Mouse (Mus musculus) limb, embryonic 12.5 days (tissue): ENCODE measurements around the gene Man2b2. TPM values are rescaled to one million over a fixed set of nuclear protein-coding genes. Genes with fewer than 3 reads are reported as not detected.

Source experiments
- ATAC-seq: fragments of 200-750 bp; cut with Nextera tagmentation; 2 replicates; pipeline ENCODE4 v1.8.0; 2017; ENCODE audit warnings: low read depth, moderate TSS enrichment; ENCODE audit not compliant: insufficient number of reproducible peaks, insufficient read depth, low FRiP score, low TSS enrichment
- H3K27ac ChIP-seq: fragments of 300-500 bp; sonication (generic); 2 replicates; pipeline ENCODE4 v1.5.1; 2016; ENCODE audit warnings: mild to moderate bottlenecking, moderate library complexity
- H3K27me3 ChIP-seq: fragments of 300-500 bp; sonication (generic); 2 replicates; pipeline ENCODE4 v1.6.1; 2016; ENCODE audit warnings: mild to moderate bottlenecking, moderate library complexity
- H3K36me3 ChIP-seq: fragments of 300-500 bp; sonication (generic); 2 replicates; pipeline ENCODE4 v1.6.1; 2016; ENCODE audit warnings: mild to moderate bottlenecking, moderate library complexity
- H3K4me1 ChIP-seq: fragments of 300-500 bp; sonication (generic); replicated peaks from 2 replicates; pipeline ENCODE4 v1.6.1; 2016
- H3K4me2 ChIP-seq: fragments of 300-500 bp; sonication (generic); 2 replicates; pipeline ENCODE4 v1.6.1; 2016; ENCODE audit warnings: mild to moderate bottlenecking, moderate library complexity
- H3K4me3 ChIP-seq: fragments of 300-500 bp; sonication (generic); replicated peaks from 2 replicates; pipeline ENCODE4 v1.5.1; 2016; ENCODE audit warnings: mild to moderate bottlenecking
- H3K9ac ChIP-seq: fragments of 300-500 bp; sonication (generic); replicated peaks from 2 replicates; pipeline ENCODE4 v1.6.1; 2016; ENCODE audit warnings: mild to moderate bottlenecking, moderate library complexity
- H3K9me3 ChIP-seq: fragments of 300-500 bp; sonication (generic); 2 replicates; pipeline ENCODE4 v1.6.1; 2016; ENCODE audit warnings: mild to moderate bottlenecking, moderate library complexity
- WGBS: fragments of 180-500 bp; shearing (Covaris S2); methylation state at CpG from one replicate; pipeline ENCODE4 v1.1.7; 2016; 5-methylcytosine and 5-hydroxymethylcytosine counted together
- polyA plus RNA-seq: library from polyadenylated mRNA; unstranded; fragments of >200 nt; fragmentation: Nextera tagmentation; extraction: Ambion mirVana; gene quantifications from 2 replicates; pipeline ENCODE4 v1.2.1, GENCODE M21; 2016

Man2b2 gene
- polyA plus RNA-seq, 1 experiment from 2014 or later = 6.9 TPM

DNA sequence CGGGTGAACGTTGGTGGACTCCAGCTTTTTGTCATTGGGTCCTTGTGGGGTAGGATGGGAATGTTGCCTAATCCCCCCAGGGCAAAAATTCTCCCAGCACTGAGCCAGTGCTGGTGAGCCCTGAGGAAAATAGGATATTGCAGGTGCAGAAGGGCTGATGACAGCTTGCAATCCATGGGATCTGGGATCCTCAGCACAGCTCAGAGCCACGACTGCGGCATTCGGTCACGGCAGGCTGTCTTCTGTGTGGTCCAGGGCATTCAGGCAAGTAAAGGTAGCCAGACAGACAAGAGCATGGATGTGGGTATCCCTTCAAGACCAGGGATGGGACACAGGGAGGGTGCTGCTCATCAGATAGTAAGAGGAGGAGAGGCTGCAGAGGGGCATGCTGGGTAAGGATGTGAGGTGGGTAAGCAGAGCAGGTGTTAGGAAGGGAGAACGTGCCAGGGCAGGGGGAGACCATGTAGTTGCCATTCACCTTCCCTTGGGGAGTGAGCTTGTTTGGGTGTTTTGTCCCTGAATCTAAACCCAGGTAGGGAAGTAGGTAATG is 36.3 kb upstream of the Man2b2 start:
- Histone ChIP-seq H3K4me3 (no peak overlapping the region), H3K27me3 (peaks cover 98% of the 10 kb centered on the region), H3K27ac (no peak overlapping the region), H3K9ac (no peak overlapping the region), H3K36me3 (no peaks in the 10 kb centered on the region), H3K4me1 (peaks cover 21% of the 10 kb centered on the region), H3K4me2 (no peak overlapping the region), H3K9me3 (0 out of 2 replicates have a peak, but pooled peaks cover 5% of the 10 kb centered on the region)
- no peak for ATAC-seq
- 68% methylated on average over 7 of the region's 7 CpGs for WGBS

DNA sequence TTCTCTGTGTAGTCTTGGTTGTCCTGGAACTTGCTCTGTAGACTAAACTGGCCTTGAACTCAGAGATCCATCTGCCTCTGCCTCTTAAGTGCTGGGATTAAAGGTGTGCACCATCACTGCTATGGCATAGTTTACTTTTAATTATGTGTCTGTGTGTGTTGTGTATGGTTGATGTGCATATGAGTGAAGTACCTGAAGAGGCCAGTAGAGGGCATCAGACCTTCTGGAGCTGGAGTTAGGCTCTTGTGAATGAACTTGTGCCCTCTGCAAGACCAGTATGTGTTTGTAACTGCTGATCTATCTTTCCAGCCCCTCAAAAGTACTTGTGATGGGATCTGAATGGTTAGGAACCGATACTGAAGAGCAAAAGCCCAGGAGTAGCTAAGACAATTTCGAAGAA is 30.6 kb upstream of the Man2b2 start:
- H3K4me2 ChIP-seq = no peak overlapping the region
- peaks cover 53% of the 10 kb centered on the region for H3K27me3 ChIP-seq
- H3K9me3 ChIP-seq = 0 out of 2 replicates have a peak, but pooled peaks cover 3% of the 10 kb centered on the region
- H3K4me3 ChIP-seq = no peak overlapping the region
- no peak for ATAC-seq
- no peak overlapping the region for H3K9ac ChIP-seq
- H3K4me1 ChIP-seq = no peaks in the 10 kb centered on the region
- H3K27ac ChIP-seq = no peak overlapping the region
- H3K36me3 ChIP-seq = no peaks in the 10 kb centered on the region
- WGBS = 90% methylated on average over 2 of the region's 2 CpGs

GRCm38 (mm10) chr5:36857546-36857945 is 27.1 kb upstream of the Man2b2 start:
- no peaks in the 10 kb centered on the region for H3K4me1 ChIP-seq
- no peak overlapping the region for H3K4me3 ChIP-seq
- H3K9ac ChIP-seq = no peak overlapping the region
- no peak for ATAC-seq
- H3K27ac ChIP-seq = no peak overlapping the region
- no peak overlapping the region for H3K4me2 ChIP-seq
- H3K27me3 ChIP-seq = peaks cover 23% of the 10 kb centered on the region
- WGBS = 71% methylated on average over 5 of the region's 5 CpGs
- no peaks in the 10 kb centered on the region for H3K36me3 ChIP-seq
- 0 out of 2 replicates have a peak, but pooled peaks cover 3% of the 10 kb centered on the region for H3K9me3 ChIP-seq

GRCm38 (mm10) chr5:36856529-36856928 is 26.1 kb upstream of the Man2b2 start:
- WGBS = 88% methylated on average over 7 of the region's 7 CpGs
- Histone ChIP-seq H3K36me3 (no peaks in the 10 kb centered on the region), H3K9ac (no peak overlapping the region), H3K4me3 (no peak overlapping the region), H3K4me2 (no peak overlapping the region), H3K9me3 (0 out of 2 replicates have a peak, but pooled peaks cover 3% of the 10 kb centered on the region), H3K27me3 (peaks cover 21% of the 10 kb centered on the region), H3K27ac (no peak overlapping the region), H3K4me1 (0 out of 2 replicates have a peak, but pooled peaks cover 3% of the 10 kb centered on the region)
- no peak for ATAC-seq

DNA sequence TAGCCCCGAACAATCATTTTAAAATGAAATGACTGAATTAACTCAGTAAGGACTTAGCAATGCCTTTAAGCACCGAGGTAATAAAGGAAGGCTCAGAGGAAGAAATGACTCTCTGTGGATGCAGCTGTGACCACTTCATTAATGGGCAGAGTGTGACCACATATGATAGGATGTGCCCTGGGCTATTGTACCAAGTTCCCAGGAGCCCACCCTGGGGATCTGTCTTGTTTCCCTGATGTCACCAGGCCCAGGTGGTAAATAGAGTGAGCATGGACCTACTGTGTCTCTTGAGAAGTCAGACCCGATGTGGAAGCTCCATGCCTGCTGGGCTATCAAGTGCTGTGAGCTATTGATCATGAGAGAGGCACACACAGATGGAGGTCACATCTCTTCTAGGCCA is 24.7 kb upstream of the Man2b2 start:
- Histone ChIP-seq H3K36me3 (no peaks in the 10 kb centered on the region), H3K27ac (no peak overlapping the region), H3K4me3 (no peak overlapping the region), H3K4me2 (no peak overlapping the region), H3K9me3 (no peaks in the 10 kb centered on the region), H3K27me3 (peaks cover 20% of the 10 kb centered on the region), H3K4me1 (0 out of 2 replicates have a peak, but pooled peaks cover 5% of the 10 kb centered on the region), H3K9ac (no peak overlapping the region)
- ATAC-seq = no peak
- 80% methylated on average over 3 of the region's 3 CpGs for WGBS

GRCm38 (mm10) chr5:36851572-36851971 is 21.1 kb upstream of the Man2b2 start:
- Histone ChIP-seq H3K9me3 (no peaks in the 10 kb centered on the region), H3K9ac (no peak overlapping the region), H3K36me3 (no peaks in the 10 kb centered on the region), H3K4me1 (0 out of 2 replicates have a peak, but pooled peaks cover 5% of the 10 kb centered on the region), H3K4me3 (no peak overlapping the region), H3K27ac (no peak overlapping the region), H3K4me2 (no peak overlapping the region), H3K27me3 (peaks cover 15% of the 10 kb centered on the region)
- no peak for ATAC-seq
- 58% methylated on average over 4 of the region's 4 CpGs for WGBS

DNA sequence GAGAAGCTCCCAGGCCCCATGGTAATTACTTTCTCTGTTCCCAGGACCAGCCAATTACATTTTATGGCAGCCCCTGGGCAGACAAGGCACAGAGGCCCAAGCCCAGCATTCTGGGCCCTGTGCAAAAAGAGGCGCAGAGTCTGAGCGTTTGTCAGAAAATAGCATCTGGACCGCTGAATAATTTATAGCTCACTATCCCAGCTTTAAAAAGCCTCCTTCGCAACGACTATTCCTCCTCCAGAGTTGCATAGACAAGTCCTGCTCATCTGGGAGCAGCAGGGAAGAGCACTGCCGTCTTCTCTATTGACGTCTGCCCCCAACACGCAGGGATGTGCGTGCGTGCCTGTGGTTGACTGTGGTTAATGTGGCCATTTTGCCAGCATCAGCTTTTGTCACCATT is 14.0 kb upstream of the Man2b2 start:
- H3K36me3 ChIP-seq = no peaks in the 10 kb centered on the region
- no peak overlapping the region for H3K9ac ChIP-seq
- WGBS = 49% methylated on average over 10 of the region's 10 CpGs
- H3K27ac ChIP-seq = no peak overlapping the region
- ATAC-seq = no peak
- H3K27me3 ChIP-seq = peaks cover 3% of the 10 kb centered on the region; the same call in 1 of the 2 replicates
- H3K4me3 ChIP-seq = no peak overlapping the region
- no peaks in the 10 kb centered on the region for H3K9me3 ChIP-seq
- no peaks in the 10 kb centered on the region for H3K4me1 ChIP-seq
- no peak overlapping the region for H3K4me2 ChIP-seq

DNA sequence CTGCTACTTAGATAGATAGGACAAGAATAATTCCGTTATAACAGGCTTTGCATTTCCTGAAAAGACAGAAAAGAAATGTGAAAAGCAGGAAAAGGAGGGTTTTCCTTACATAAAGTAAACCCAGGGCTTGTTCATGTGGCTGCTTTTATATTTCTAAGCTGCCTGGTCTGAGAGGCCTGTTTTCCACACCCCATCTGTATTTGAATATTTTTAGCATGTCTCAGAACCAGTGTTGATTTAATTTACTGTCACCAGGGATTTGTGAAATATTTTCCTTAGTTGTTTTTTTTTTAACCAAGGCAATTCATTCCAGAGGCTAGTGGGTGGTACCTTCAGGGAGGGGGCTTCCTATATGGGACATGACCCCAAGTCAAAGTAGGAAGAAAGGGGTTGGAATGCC is 11.2 kb upstream of the Man2b2 start:
- Histone ChIP-seq H3K36me3 (no peaks in the 10 kb centered on the region), H3K4me1 (no peaks in the 10 kb centered on the region), H3K9ac (no peak overlapping the region), H3K4me3 (no peak overlapping the region), H3K4me2 (no peak overlapping the region), H3K27ac (no peak overlapping the region), H3K9me3 (no peaks in the 10 kb centered on the region), H3K27me3 (0 out of 2 replicates have a peak, but pooled peaks cover 3% of the 10 kb centered on the region)
- no peak for ATAC-seq
- 65% methylated on average over 1 of the region's 1 CpGs for WGBS

- Histone ChIP-seq H3K4me2 (no peak overlapping the region), H3K4me1 (no peaks in the 10 kb centered on the region), H3K27me3 (peaks cover 4% of the 10 kb centered on the region; the same call in 1 of the 2 replicates), H3K9ac (no peak overlapping the region), H3K27ac (no peak overlapping the region), H3K4me3 (no peak overlapping the region), H3K9me3 (no peaks in the 10 kb centered on the region), H3K36me3 (no peaks in the 10 kb centered on the region)
- ATAC-seq = no peak
- WGBS = 72% methylated on average over 7 of the region's 7 CpGs
Observed at GRCm38 (mm10) chr5:36840092-36840491, 9.6 kb upstream of the Man2b2 start.

GRCm38 (mm10) chr5:36839602-36840001 is 9.1 kb upstream of the Man2b2 start:
- 44% methylated on average over 8 of the region's 8 CpGs for WGBS
- no peaks in the 10 kb centered on the region for H3K4me1 ChIP-seq
- no peaks in the 10 kb centered on the region for H3K36me3 ChIP-seq
- no peak for ATAC-seq
- H3K27ac ChIP-seq = no peak overlapping the region
- H3K27me3 ChIP-seq = peaks cover 4% of the 10 kb centered on the region; the same call in 1 of the 2 replicates
- H3K4me3 ChIP-seq = no peak overlapping the region
- H3K9me3 ChIP-seq = no peaks in the 10 kb centered on the region
- no peak overlapping the region for H3K9ac ChIP-seq
- H3K4me2 ChIP-seq = no peak overlapping the region

DNA sequence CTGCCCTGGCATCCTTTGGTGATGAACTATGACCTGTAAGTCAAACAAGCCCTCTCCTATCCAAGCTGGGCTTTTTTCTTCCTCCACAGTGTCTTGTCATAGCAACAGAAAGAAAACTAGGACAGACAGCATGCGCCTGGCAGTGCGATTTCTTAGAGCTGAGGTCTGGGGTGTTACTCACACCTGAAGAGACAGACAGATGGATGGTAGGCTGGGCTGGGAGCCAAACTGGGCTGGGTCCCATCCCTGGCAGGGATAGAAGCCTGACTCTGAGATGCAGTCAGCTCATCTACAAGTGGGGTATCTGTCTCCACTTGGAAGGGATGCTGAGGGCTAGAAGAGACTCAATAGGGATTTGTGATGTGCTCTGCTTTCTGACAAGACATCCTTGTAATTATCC is 8.6 kb upstream of the Man2b2 start:
- Histone ChIP-seq H3K9ac (no peak overlapping the region), H3K27ac (no peak overlapping the region)
- 88% methylated on average over 2 of the region's 2 CpGs for WGBS

DNA sequence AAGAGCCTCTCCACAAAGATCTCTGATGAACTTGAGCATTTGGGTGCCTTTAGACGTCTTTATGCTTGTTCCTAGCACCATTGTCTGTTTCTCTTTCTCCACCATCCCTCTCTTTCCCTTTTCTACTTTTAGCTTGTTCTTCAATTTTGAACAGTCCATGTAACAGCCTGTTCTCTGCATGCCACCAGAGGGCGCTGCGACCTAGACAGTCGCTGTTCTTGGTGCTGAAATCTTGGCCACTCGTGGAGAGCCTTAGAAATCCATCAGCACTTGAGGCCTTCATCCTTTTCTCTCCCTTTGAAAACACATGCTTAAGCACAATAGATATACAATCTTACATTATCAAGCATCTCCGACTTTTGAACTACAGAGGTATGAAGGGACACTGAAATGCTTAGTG is 5.5 kb upstream of the Man2b2 start:
- no peaks in the 10 kb centered on the region for H3K9me3 ChIP-seq
- WGBS = 4% methylated on average over 6 of the region's 6 CpGs
- H3K4me1 ChIP-seq = peaks cover 2% of the 10 kb centered on the region; the same call in 1 of the 2 replicates
- no peak overlapping the region for H3K4me3 ChIP-seq
- no peak overlapping the region for H3K9ac ChIP-seq
- peaks cover 7% of the 10 kb centered on the region; the same call in 1 of the 2 replicates for H3K27me3 ChIP-seq
- H3K27ac ChIP-seq = no peak overlapping the region
- no peak overlapping the region for H3K4me2 ChIP-seq
- no peak for ATAC-seq
- no peaks in the 10 kb centered on the region for H3K36me3 ChIP-seq

More for the DNA sequence above, 8.6 kb upstream of the Man2b2 start:
- no peaks in the 10 kb centered on the region for H3K9me3 ChIP-seq
- H3K4me3 ChIP-seq = no peak overlapping the region
- ATAC-seq = no peak
- peaks cover 4% of the 10 kb centered on the region; the same call in 1 of the 2 replicates for H3K27me3 ChIP-seq
- no peaks in the 10 kb centered on the region for H3K36me3 ChIP-seq
- H3K4me1 ChIP-seq = no peaks in the 10 kb centered on the region
- H3K4me2 ChIP-seq = no peak overlapping the region
